ENCODE assay signal across 8 mouse cellular contexts in the genomic region with DNA sequence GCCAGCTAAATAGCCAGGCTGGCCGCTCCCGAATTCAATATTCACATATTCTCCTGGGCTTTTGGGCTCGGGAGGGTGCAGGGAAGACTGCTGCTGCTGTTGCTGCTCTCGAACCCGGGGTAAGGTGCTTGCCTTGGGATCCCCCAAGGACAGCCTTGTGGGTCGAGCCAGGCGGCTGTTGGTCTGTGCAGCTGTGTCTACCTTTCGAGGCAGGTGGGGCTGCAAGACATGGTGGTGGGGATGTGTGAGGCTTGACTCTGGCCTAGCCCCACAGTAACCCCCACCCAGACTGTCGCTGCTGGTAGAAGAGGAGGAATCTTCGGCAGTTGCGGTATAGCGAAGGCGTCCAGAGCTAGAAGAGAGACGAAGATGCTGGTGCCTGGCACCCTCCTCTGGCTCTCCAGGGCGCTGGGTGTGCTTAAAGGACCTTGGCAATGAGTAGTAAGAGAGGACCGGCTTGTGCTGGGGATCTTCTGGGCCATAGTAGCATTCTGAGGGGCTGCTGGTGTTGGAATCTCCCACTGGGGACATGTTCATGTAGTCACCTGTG. TPM values are rescaled to one million over a fixed set of nuclear protein-coding genes. Genes with fewer than 3 reads are reported as not detected.
DNase-seq lines count a peak whose midpoint lies in the region; ATAC-seq and TF ChIP-seq lines count a peak whose summit lies in the region.

No protein-coding gene starts in this region.

- ATAC-seq in intestine, embryonic 15.5 days, result no peak
- no peak for ATAC-seq in midbrain, postnatal 0 days (ENCODE audit: low FRiP score)
- ATAC-seq in erythroblast, adult 5-6 weeks (replicated peaks; ENCODE audit: low FRiP score, poor library complexity, severe bottlenecking), result no peak

- peak; percentile 12 to 36 for DNase-seq in adrenal gland, adult (ENCODE audit: inconsistent age in 2 of 2, low spot score in 1 of 2)
- no peak for DNase-seq in adrenal gland, adult 8-10 months
- peak; percentile 13 for DNase-seq in ovary, adult 18-20 months (ENCODE audit: low spot score)
- DNase-seq in ovary, postnatal 14 days (ENCODE audit: low spot score), result no peak
- DNase-seq in midbrain, postnatal 0 days (ENCODE audit: low spot score), result no peak
- no peak for DNase-seq in MN1 (ENCODE audit: low spot score)

- 96% methylated on average over 16 of the region's 16 CpGs for WGBS in intestine, embryonic 15.5 days
- WGBS in midbrain, postnatal 0 days, result 95% methylated on average over 16 of the region's 16 CpGs

- no peaks in the 10 kb centered on the region for H3K9me3 ChIP-seq in intestine, embryonic 15.5 days
- no peaks in the 10 kb centered on the region for H3K9me3 ChIP-seq in midbrain, postnatal 0 days (ENCODE audit: low read length)

- no peak for TF ChIP-seq CTCF in midbrain, postnatal 0 days (IDR thresholded peaks at IDR 0.05)

- no peaks in the 10 kb centered on the region for H3K36me3 ChIP-seq in intestine, embryonic 15.5 days
- H3K36me3 ChIP-seq in midbrain, postnatal 0 days (ENCODE audit: insufficient read depth, low read length), result no peaks in the 10 kb centered on the region

- H3K27ac ChIP-seq in intestine, embryonic 15.5 days, result no peak overlapping the region
- no peak overlapping the region for H3K27ac ChIP-seq in midbrain, postnatal 0 days (ENCODE audit: low read depth, low read length)

- peak overlapping the region; percentile 31; the same call in 1 of the 2 replicates for H3K4me3 ChIP-seq in intestine, embryonic 15.5 days (replicated peaks)
- peak overlapping the region; percentile 47 for H3K4me3 ChIP-seq in midbrain, postnatal 0 days (ENCODE audit: low read depth, low read length)

- H3K27me3 ChIP-seq in intestine, embryonic 15.5 days (replicated peaks), result 0 out of 2 replicates have a peak, but pooled peaks cover 8% of the 10 kb centered on the region
- no peaks in the 10 kb centered on the region for H3K27me3 ChIP-seq in midbrain, postnatal 0 days (ENCODE audit: insufficient read depth, low read length)

- H3K9ac ChIP-seq in intestine, embryonic 15.5 days, result peak overlapping the region; percentile 23; the same call in 1 of the 2 replicates
- no peak overlapping the region for H3K9ac ChIP-seq in midbrain, postnatal 0 days (replicated peaks; ENCODE audit: low read length, poor library complexity, severe bottlenecking)

- peaks cover 38% of the 10 kb centered on the region for H3K4me1 ChIP-seq in intestine, embryonic 15.5 days (replicated peaks)
- H3K4me1 ChIP-seq in midbrain, postnatal 0 days (ENCODE audit: insufficient read depth, low read length), result peaks cover 18% of the 10 kb centered on the region; the same call in 1 of the 2 replicates

- peak overlapping the region; percentile 86 for H3K4me2 ChIP-seq in intestine, embryonic 15.5 days (replicated peaks)
- H3K4me2 ChIP-seq in midbrain, postnatal 0 days (ENCODE audit: low read depth, low read length, poor library complexity, severe bottlenecking), result peak overlapping the region; percentile 73

RNA-seq across cellular contexts. Expression of a gene that starts 3.4 kb away (rescaled TPM):
- 10 to 100 TPM in 3 of 4 experiments, 1 to 10 TPM in 1; 7.9 to 17.1 (median 13.2) TPM for total RNA-seq in adrenal gland, adult 8-10 months (2022)
- 2.7 and 3.3 TPM in 2 replicates for polyA plus RNA-seq in intestine, embryonic 15.5 days (2015; fragmentation: Nextera tagmentation; extraction: Ambion mirVana)
- total RNA-seq in midbrain, postnatal 0 days (2014; rRNA removed), result 56.9 and 61.2 TPM in 2 replicates
- 4.7 and 5.0 TPM in 2 replicates for polyA plus RNA-seq in midbrain, postnatal 0 days (2015; fragmentation: Nextera tagmentation; extraction: Ambion mirVana)
- 0.42 TPM in 1 of 2 replicates, not detected in the other for total RNA-seq in erythroblast, adult 5-6 weeks (2015; ENCODE audit: low replicate concordance)
- not detected in 2 replicates for total RNA-seq in erythroblast, adult 5-6 weeks (2017; ENCODE audit: low replicate concordance)

RNA-seq across cellular contexts. Expression of a gene that starts 28.4 kb away (rescaled TPM):
- total RNA-seq in adrenal gland, adult 8-10 months (2022), result 10 to 100 TPM; 36.5 to 39.7 (median 36.7) TPM
- 9.8 and 10.2 TPM in 2 replicates for polyA plus RNA-seq in intestine, embryonic 15.5 days (2015; fragmentation: Nextera tagmentation; extraction: Ambion mirVana)
- total RNA-seq in midbrain, postnatal 0 days (2014; rRNA removed), result 3.6 and 6.9 TPM in 2 replicates
- polyA plus RNA-seq in midbrain, postnatal 0 days (2015; fragmentation: Nextera tagmentation; extraction: Ambion mirVana), result 2.3 and 2.8 TPM in 2 replicates
- 3.6 and 5.2 TPM in 2 replicates for total RNA-seq in erythroblast, adult 5-6 weeks (2015; ENCODE audit: low replicate concordance)
- total RNA-seq in erythroblast, adult 5-6 weeks (2017; ENCODE audit: low replicate concordance), result 4.6 and 7.6 TPM in 2 replicates

RNA-seq across cellular contexts. Expression of a gene that starts 54.9 kb away (rescaled TPM):
- total RNA-seq in adrenal gland, adult 8-10 months (2022), result not detected
- polyA plus RNA-seq in intestine, embryonic 15.5 days (2015; fragmentation: Nextera tagmentation; extraction: Ambion mirVana), result 8.6 and 9.2 TPM in 2 replicates
- total RNA-seq in midbrain, postnatal 0 days (2014; rRNA removed), result not detected in 2 replicates
- 16.3 and 16.8 TPM in 2 replicates for polyA plus RNA-seq in midbrain, postnatal 0 days (2015; fragmentation: Nextera tagmentation; extraction: Ambion mirVana)
- total RNA-seq in erythroblast, adult 5-6 weeks (2015; ENCODE audit: low replicate concordance), result not detected in 2 replicates
- not detected in 2 replicates for total RNA-seq in erythroblast, adult 5-6 weeks (2017; ENCODE audit: low replicate concordance)

Comparison
In these comparisons a context has a peak if more than half of its experiments do, and no peak if none do; other contexts are left out.
1. DNase-seq: peak in adrenal gland, adult (2 of 2) and ovary, adult 18-20 months (single experiment); none in adrenal gland, adult 8-10 months (single experiment), ovary, postnatal 14 days (single experiment), midbrain, postnatal 0 days (single experiment) and MN1 (single experiment).
2. RNA of a gene that starts 3.4 kb away (total RNA-seq): 56.9 to 61.2 TPM in midbrain, postnatal 0 days and 7.9 to 17.1 TPM in adrenal gland, adult 8-10 months; 0.42 TPM in erythroblast, adult 5-6 weeks; every median in the first group is over 4 times any median in the second.